Mouse (Mus musculus): ENCODE data around the gene Wipi2. TPM values are rescaled to one million over a fixed set of nuclear protein-coding genes. Genes with fewer than 3 reads are reported as not detected.

Gene Wipi2
- polyA plus RNA-seq, 1 experiment: 41.8 TPM

GRCm38 (mm10) chr5:142682529-142682928 is 55.0 kb downstream of the Wipi2 start:
- WGBS: 84% methylated on average over 5 of the region's 5 CpGs
- TF ChIP-seq POLR2A (IDR thresholded peaks at IDR 0.05; ENCODE audit: borderline replicate concordance, control insufficient read depth, low read depth, low read length): no peak
- TF ChIP-seq CTCF (IDR thresholded peaks at IDR 0.05; ENCODE audit: control insufficient read depth, insufficient read depth, low read length): no peak
- no peaks in the 10 kb centered on the region; the same call in 1 of the 2 replicates for H3K4me1 ChIP-seq (ENCODE audit: control insufficient read depth, insufficient read depth, low read length)
- no peak overlapping the region for H3K27ac ChIP-seq (ENCODE audit: control insufficient read depth, insufficient read depth, low read depth, low read length, poor library complexity)
- H3K4me3 ChIP-seq (replicated peaks; ENCODE audit: control insufficient read depth, low read depth, low read length): no peak overlapping the region

- H3K4me1 ChIP-seq (ENCODE audit: control insufficient read depth, insufficient read depth, low read length): peaks cover 1% of the 10 kb centered on the region; the same call in 1 of the 2 replicates
- no peak for TF ChIP-seq CTCF (IDR thresholded peaks at IDR 0.05; ENCODE audit: control insufficient read depth, insufficient read depth, low read length)
- TF ChIP-seq POLR2A (IDR thresholded peaks at IDR 0.05; ENCODE audit: borderline replicate concordance, control insufficient read depth, low read depth, low read length): no peak
- H3K27ac ChIP-seq (ENCODE audit: control insufficient read depth, insufficient read depth, low read depth, low read length, poor library complexity): no peak overlapping the region
- no peak overlapping the region for H3K4me3 ChIP-seq (replicated peaks; ENCODE audit: control insufficient read depth, low read depth, low read length)
- 78% methylated on average over 6 of the region's 6 CpGs for WGBS
Measured at GRCm38 (mm10) chr5:142688866-142689265, 61.4 kb downstream of the Wipi2 start.

GRCm38 (mm10) chr5:142690343-142690742 is 62.8 kb downstream of the Wipi2 start:
- TF ChIP-seq CTCF (IDR thresholded peaks at IDR 0.05; ENCODE audit: control insufficient read depth, insufficient read depth, low read length) (no peak), POLR2A (IDR thresholded peaks at IDR 0.05; ENCODE audit: borderline replicate concordance, control insufficient read depth, low read depth, low read length) (no peak)
- Histone ChIP-seq H3K27ac (ENCODE audit: control insufficient read depth, insufficient read depth, low read depth, low read length, poor library complexity) (no peak overlapping the region), H3K4me1 (ENCODE audit: control insufficient read depth, insufficient read depth, low read length) (peaks cover 1% of the 10 kb centered on the region; the same call in 1 of the 2 replicates), H3K4me3 (replicated peaks; ENCODE audit: control insufficient read depth, low read depth, low read length) (no peak overlapping the region)
- WGBS: 14% methylated on average over 3 of the region's 3 CpGs

GRCm38 (mm10) chr5:142692248-142692647 is 64.8 kb downstream of the Wipi2 start, which contains the start of gene Slc29a4:
Slc29a4 (plus strand) TSS chr5:142692512.
- Histone ChIP-seq H3K4me3 (replicated peaks; ENCODE audit: control insufficient read depth, low read depth, low read length) (no peak within 1 kb of the TSS), H3K27ac (ENCODE audit: control insufficient read depth, insufficient read depth, low read depth, low read length, poor library complexity) (no peak within 1 kb of the TSS), H3K4me1 (ENCODE audit: control insufficient read depth, insufficient read depth, low read length) (peaks cover 1% of the 10 kb centered on the region; the same call in 1 of the 2 replicates)
- 69% methylated on average over 14 of the region's 14 CpGs for WGBS
- TF ChIP-seq CTCF (IDR thresholded peaks at IDR 0.05; ENCODE audit: control insufficient read depth, insufficient read depth, low read length): no peak
- TF ChIP-seq POLR2A (IDR thresholded peaks at IDR 0.05; ENCODE audit: borderline replicate concordance, control insufficient read depth, low read depth, low read length): no peak

GRCm38 (mm10) chr5:142692971-142693737 is 65.7 kb downstream of the Wipi2 start:
- TF ChIP-seq POLR2A (IDR thresholded peaks at IDR 0.05; ENCODE audit: borderline replicate concordance, control insufficient read depth, low read depth, low read length) (no peak), CTCF (IDR thresholded peaks at IDR 0.05; ENCODE audit: control insufficient read depth, insufficient read depth, low read length) (no peak)
- peaks cover 1% of the 10 kb centered on the region; the same call in 1 of the 2 replicates for H3K4me1 ChIP-seq (ENCODE audit: control insufficient read depth, insufficient read depth, low read length)
- no peak overlapping the region for H3K27ac ChIP-seq (ENCODE audit: control insufficient read depth, insufficient read depth, low read depth, low read length, poor library complexity)
- WGBS: 68% methylated on average over 12 of the region's 12 CpGs
- no peak overlapping the region for H3K4me3 ChIP-seq (replicated peaks; ENCODE audit: control insufficient read depth, low read depth, low read length)

- WGBS: 40% methylated on average over 8 of the region's 8 CpGs
- H3K4me1 ChIP-seq (ENCODE audit: control insufficient read depth, insufficient read depth, low read length): peaks cover 1% of the 10 kb centered on the region; the same call in 1 of the 2 replicates
- TF ChIP-seq POLR2A (IDR thresholded peaks at IDR 0.05; ENCODE audit: borderline replicate concordance, control insufficient read depth, low read depth, low read length) (no peak), CTCF (IDR thresholded peaks at IDR 0.05; ENCODE audit: control insufficient read depth, insufficient read depth, low read length) (no peak)
- H3K27ac ChIP-seq (ENCODE audit: control insufficient read depth, insufficient read depth, low read depth, low read length, poor library complexity): no peak overlapping the region
- no peak overlapping the region for H3K4me3 ChIP-seq (replicated peaks; ENCODE audit: control insufficient read depth, low read depth, low read length)
Measured at GRCm38 (mm10) chr5:142693738-142694430, 66.4 kb downstream of the Wipi2 start.

- no peak overlapping the region for H3K27ac ChIP-seq (ENCODE audit: control insufficient read depth, insufficient read depth, low read depth, low read length, poor library complexity)
- TF ChIP-seq CTCF (IDR thresholded peaks at IDR 0.05; ENCODE audit: control insufficient read depth, insufficient read depth, low read length) (no peak), POLR2A (IDR thresholded peaks at IDR 0.05; ENCODE audit: borderline replicate concordance, control insufficient read depth, low read depth, low read length) (no peak)
- H3K4me1 ChIP-seq (ENCODE audit: control insufficient read depth, insufficient read depth, low read length): peaks cover 1% of the 10 kb centered on the region; the same call in 1 of the 2 replicates
- WGBS: 5% methylated on average over 12 of the region's 12 CpGs
- H3K4me3 ChIP-seq (replicated peaks; ENCODE audit: control insufficient read depth, low read depth, low read length): no peak overlapping the region
Measured at GRCm38 (mm10) chr5:142694627-142695340, 67.3 kb downstream of the Wipi2 start.

GRCm38 (mm10) chr5:142696258-142696657 is 68.8 kb downstream of the Wipi2 start:
- H3K27ac ChIP-seq (ENCODE audit: control insufficient read depth, insufficient read depth, low read depth, low read length, poor library complexity): no peak overlapping the region
- WGBS: 31% methylated on average over 6 of the region's 6 CpGs
- no peak overlapping the region for H3K4me3 ChIP-seq (replicated peaks; ENCODE audit: control insufficient read depth, low read depth, low read length)
- TF ChIP-seq CTCF (IDR thresholded peaks at IDR 0.05; ENCODE audit: control insufficient read depth, insufficient read depth, low read length) (no peak), POLR2A (IDR thresholded peaks at IDR 0.05; ENCODE audit: borderline replicate concordance, control insufficient read depth, low read depth, low read length) (no peak)
- no peaks in the 10 kb centered on the region; the same call in 1 of the 2 replicates for H3K4me1 ChIP-seq (ENCODE audit: control insufficient read depth, insufficient read depth, low read length)
